Mouse (Mus musculus) gastrocnemius, postnatal 36 days (tissue): ENCODE measurements around the gene Gsk3a. TPM values are rescaled to one million over a fixed set of nuclear protein-coding genes. Genes with fewer than 3 reads are reported as not detected.

Experiments
- DNase-seq, 2 experiments: peaks; one replicate each; pipeline ENCODE4 v3.0.0; 2022
- intact Hi-C: fragments of 180-260 bp; cut with DNase I; formaldehyde crosslinking; loops from one replicate; pipeline ENCODE4 v1.15.1; 2025
- total RNA-seq, 2 experiments: library from RNA; stranded (reverse); gene quantifications; 2 replicates each; pipeline ENCODE4 v1.2.3; 2021

Gene Gsk3a
- total RNA-seq, 2 experiments from 2014 or later, result 64.0 to 69.6 TPM

DNA sequence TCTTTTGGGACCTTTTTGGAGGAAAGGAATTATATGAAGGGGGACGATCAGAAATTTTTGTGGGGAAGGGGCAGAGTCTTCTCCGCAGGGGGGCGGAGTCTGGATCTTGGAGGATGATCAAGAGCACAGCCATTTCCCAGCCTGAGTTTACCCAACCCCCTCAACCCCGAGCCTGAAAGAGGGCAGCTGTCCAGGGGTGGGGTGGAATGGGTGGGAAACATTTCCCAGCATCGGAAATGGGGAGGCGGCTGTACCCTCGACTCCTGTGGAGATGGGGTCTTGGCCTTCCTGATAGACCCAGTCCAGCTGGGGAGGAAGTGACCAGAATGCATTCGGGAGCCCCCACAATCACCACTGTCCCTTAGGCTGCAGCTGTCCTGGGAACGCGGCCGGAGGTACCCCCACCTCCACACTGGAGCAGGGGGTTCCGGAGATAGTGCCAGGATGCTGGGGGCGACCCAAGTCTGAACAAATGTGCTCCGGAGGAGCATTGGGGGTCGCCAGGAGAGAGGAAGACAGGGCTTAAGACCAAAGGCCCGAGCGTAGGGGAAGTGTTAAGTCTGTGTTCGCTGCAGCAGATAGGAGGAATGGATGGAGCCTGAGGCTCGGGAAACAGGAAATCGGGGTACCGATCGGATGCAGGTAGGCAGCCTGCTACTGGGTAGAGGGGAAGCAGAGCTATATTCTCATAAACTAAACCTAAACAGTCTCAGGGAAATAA, 13.6 kb upstream of the Gsk3a start:
- intact Hi-C loops, result no loop called here
- peak; percentile 60 to 67 for DNase-seq

DNA sequence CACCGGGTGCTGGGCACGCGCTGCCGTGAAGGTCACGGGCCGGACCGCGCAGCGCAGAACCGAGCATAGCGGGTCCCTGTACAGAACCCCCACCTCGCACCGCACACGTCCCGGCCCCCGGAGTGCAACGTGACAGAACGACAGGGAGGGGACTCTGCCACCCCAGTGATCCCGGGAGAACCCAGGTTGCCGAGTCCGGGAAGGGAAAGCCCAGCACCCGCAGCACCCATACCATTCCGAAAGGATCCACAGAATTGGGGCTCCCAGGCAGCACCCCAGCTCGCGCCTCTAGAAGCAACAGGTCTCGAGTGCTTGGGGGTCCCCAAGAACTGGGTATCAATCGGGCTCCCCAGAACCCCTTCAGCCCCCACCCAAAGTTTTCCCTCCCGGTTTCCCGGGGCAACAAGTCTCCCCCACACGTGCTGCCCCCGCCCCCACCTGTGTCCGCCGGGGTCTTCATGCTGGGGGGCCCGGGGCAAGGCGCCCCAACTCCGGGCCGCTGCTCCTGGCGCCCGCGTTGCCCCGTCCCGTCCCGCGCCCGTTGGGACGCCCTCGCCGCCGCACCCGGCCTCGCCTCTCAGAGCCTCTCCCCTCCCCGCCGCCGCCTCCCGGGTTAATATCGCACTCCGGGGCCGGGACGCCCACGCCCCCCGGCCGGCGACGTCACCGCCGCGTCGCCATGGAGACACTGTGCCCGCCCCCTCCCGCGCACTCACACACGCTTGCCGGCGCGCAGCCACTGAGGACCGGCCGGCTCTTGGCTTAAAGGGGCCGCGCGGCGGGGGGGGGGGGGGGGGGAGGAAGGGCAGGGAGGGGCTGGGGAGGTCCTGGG, 12.7 kb upstream of the Gsk3a start, which contains the start of gene Erf:
Gene Erf (minus strand): TSS at position 621 of the 832 bp plus-strand sequence.
- peak; percentile 94 to 97 for DNase-seq
- intact Hi-C loops, result no loop called here

DNA sequence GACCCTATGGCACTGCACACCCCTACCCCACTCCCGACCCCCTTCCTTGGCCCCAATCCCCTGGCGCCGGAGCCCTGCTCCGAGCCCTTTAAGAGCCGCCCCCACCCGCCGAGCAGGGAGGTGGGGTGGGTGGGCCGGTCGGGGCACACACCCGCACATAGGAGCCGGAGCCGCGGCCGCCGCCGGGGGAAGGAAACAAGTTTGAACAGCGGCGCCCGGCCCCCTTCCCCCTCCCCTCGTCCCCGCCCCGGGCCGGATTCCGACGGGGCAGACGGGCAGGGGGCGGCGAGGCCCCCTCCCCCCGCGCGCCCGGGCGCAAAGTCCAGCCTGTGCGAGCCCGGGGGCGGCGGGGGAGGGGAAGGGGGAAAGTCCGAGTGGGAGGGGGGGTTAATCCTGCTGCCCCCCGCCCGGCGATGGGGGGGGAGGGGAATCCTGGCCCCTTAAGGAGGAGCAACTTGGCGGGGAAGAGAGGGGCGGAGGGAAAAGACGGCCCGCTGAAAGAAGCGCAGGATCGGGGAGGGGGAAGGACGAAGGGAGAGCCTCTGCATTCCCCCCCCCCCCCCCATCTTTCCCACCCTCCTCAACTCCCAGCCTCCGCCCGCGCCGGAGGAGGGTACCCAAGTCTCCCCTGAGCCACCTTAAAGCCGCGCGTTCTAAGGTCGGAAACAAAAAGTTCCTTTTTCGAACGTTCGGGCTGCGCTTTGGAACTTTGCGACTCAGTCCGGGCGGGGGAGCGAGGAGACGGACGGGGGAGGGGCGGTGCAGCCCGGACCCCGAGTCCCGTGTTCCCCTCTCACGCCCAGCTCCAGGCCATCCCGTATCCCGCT, 11.9 kb upstream of the Gsk3a start:
- peak; percentile 71 to 76 for DNase-seq
- intact Hi-C loops, result loop anchor here (5.0 kb wide), 2 partner anchors 68 to 143 kb away; partner anchors contain the start of gene Megf8

DNA sequence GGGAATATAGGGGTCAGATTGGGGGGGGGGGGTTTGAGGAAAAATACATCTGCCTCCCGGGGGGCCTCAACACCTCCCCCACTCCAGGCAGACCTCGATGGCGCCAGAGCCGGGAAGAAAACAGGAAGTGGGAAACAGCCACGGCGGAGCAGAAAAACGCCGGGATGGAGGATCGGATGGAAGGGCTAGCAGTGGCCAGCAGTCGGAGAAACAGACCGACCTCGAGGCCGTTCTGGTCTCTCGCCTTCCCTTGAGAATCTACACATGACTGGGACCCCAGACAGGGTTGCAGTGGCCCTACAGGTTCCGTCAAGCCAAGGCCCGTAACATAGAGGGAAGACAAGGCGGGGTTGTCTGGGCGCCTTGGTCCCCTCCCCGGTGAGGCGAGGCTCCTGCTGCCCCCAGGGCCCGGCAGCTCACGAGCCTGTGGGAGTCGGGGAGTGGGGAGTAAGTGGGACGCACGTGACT, 11.2 kb upstream of the Gsk3a start:
- DNase-seq, result no peak
- intact Hi-C loops, result loop anchor here (5.0 kb wide), 2 partner anchors 68 to 143 kb away; partner anchors contain the start of gene Megf8

DNA sequence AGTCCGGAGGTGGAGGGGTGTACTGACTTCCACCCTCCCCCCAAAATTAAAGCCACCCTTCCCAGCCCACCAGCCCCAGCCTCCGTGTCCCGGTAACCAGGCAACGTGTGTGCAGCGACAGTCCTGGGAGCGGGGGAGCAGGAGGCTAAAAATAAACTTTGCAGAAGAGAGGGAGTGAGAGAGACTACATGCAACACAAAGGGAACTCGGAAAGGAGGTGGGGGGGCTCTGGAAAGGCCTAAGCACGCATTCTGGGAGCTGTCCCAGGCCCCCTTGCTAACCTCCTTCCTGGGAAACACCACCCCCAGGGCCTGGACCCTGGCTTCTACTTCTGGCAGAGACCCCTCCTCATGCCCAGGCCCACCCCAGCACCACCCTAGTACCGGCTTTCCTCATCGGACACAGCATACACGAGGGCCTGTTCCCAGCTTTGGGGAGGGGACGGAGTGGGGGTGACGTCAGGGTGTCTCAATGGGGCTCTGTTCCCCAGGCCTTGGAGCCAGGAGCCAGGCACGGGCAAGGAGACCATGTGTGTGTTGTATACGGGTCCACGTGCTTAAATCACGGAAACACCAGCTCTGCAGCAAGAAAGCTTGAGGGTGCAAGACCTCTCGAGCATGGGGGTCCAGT, 10.5 kb upstream of the Gsk3a start:
- intact Hi-C loops, result loop anchor here (5.0 kb wide), 2 partner anchors 69 to 144 kb away; partner anchors contain the start of gene Megf8
- peak in 1 of 2 experiments; percentile 26 for DNase-seq

DNA sequence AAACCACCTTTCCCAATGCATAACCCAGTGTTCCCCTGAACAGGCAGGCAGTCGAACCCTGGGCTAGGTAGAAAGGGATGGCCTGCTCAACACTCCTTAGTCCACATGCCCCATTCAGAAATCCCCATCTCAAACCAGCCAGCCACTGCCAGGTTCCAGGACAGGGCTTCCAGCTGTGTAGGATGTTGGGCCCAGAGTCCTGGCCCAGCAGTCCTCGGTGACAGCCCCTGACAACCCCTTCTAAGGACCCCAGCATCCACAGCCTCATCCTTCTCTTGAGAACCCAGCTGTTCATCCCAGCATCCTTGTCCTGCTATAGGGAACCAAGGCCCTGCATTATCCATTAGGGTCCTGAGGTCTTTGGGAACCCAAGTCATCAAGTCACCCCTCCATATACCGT, 9.8 kb upstream of the Gsk3a start:
- DNase-seq, result no peak
- intact Hi-C loops, result loop anchor here (5.0 kb wide), 2 partner anchors 70 to 145 kb away; partner anchors contain the start of gene Megf8

DNA sequence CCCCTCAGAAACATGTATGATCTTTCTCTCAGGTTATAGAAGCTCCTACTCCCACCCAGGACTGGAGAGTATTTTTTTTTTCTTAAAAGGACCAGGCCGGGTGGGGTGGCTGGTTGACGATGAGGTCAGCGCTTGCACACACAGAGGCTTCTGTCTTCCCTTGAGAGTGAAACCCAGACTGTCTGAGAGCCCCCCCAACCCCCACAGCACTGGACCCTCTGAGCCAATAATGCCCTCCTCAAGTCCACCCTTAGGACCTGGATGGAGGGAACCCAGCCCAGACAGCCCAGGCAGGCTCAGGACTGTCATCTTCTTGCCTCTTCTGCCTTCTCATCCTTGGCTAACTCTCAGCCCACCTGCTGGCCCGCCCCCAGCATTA, 9.1 kb upstream of the Gsk3a start:
- DNase-seq, result no peak
- intact Hi-C loops, result loop anchor here (5.0 kb wide), 2 partner anchors 71 to 146 kb away; partner anchors contain the start of gene Megf8

DNA sequence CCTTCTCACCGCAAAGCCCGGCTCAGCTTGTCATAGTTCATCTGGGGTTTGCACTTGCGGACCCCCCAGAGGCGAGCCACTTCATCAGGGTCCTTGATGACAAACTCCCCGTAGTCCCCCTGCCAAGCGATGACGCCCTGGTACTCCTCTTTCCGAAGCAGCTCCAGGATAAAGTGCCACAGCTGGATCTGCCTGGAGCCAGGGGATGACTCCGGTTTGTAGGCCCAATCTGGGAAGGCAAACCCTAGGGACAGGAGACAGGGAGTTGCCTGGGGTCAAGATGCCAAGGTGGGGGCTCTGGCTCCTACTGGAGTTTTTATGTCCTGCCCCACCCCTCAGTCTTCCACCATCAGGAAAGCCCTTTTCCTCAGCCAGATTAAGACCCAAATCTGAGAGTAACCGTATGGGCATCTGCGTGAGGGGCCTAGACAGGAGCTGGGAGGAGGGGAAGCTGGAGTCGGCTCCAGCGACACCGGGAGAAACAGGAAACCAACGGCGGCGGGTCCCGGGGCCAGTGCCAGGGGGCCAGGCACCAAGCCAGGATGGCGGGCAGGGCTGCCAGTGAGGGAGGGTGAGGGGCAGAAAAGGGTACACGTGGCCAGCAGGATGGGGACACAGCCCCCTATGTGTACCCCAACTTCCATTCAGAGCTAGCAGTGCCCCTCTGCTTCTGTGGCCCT, 8.6 kb upstream of the Gsk3a start:
- intact Hi-C loops, result loop anchor here (5.0 kb wide), 2 partner anchors 71 to 146 kb away; partner anchors contain the start of gene Megf8
- DNase-seq, result peak in 1 of 2 experiments; percentile 41

DNA sequence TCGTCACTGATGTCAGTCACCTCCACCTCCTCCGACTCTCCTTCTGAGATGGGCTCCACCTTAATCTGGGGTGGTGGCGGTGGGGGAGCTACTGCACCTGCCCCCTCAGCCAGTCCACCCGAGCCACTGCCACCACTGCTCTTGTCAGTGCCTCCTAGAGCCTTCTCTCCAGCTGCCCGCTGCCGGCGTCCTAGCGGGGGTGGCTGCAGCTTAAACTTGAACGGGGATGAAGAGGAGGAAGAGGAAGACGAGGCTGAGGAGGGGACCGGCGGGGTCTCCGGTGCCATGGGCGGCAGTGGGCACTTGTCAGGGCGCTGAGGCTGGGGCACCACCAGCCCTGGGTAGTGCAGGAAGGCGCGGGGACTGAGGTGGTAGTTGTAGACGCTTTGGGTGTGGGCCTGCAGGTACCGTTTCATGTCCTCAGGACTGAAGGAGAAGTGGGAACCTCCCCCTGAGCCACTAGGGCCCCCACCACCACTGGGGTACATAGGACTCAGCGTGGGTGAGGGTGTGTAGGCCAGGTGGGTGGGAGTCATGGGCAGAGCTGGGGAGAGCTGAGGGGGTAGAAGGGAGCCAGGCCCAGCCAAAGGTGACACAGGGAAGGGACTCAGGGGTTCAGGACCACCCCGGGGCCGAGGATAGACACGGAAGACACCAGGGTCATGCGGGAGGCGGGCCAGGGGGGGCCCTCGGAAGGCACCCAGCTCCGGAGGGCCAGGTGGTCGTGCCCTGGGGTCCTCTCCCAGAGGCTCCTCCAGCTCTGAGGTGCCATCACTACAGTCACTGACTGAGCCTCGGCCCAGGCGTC, 7.1 kb upstream of the Gsk3a start:
- DNase-seq, result no peak
- intact Hi-C loops, result loop anchor here (2.0 to 5.0 kb wide), 5 partner anchors 26 to 148 kb away; partner anchors contain the start of gene Megf8

DNA sequence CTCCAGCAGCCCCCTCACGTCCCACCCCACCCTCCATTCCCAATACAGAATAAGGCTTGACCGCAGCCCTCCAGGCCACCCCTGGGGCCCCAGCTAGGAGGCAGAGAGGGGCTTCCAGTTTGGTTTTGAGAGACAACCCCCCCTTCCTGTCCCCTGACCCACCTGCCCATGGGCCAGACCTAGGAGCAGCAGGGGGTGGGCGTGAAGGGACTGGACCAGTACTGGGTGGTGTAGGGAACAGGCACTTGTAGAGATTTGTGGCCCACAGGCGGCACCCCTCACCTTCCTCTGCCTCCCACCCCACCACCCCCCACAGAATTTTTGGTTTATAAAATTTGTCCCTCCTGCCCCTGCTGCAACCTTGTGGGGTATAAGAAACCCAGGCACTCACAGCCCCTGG, 5.7 kb upstream of the Gsk3a start:
- intact Hi-C loops, result loop anchor here (5.0 kb wide), 2 partner anchors 89 to 139 kb away; no protein-coding TSS in a partner anchor
- DNase-seq, result no peak

DNA sequence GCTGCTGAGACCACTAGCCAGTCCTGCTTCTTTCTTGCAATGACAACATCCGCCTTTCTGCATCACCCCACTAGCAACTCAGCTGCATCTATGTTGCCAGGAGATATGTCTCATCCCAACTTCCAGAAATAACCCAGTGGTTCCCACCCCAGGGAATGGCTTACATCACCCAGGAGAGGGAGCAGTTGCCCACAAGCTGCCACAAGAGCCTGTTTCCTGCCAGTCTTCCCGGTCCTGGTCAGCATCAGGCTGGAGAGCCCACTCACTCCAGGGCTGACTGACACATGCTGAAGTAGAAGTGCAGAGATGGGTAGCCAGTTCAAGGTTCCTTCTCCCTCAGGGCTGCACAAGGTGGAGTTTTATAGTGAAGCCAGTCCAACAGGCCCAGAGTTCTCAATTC, 3.4 kb upstream of the Gsk3a start:
- intact Hi-C loops, result loop anchor here (5.0 kb wide), 2 partner anchors 91 to 141 kb away; no protein-coding TSS in a partner anchor
- DNase-seq, result peak in 1 of 2 experiments; percentile 35

DNA sequence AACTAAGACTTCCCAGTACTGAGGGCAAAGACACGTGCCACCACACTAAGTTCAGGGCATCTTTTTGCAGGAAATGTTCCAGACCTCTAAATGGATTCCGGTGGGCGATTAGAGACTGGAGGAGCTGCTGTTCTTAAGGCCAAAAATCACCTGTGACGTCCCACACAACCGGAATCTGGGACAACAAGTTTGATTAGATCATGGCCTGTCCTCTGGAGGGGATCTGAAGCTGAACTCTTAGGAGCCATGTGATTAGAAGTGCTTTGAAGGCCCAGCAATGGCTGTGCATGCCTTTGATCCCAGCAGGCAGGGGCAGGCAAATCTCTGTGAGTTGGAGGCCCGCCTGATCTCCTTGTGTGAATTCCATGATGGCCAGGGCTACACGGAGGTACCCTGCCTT, 3.0 kb upstream of the Gsk3a start:
- intact Hi-C loops, result loop anchor here (5.0 kb wide), 2 partner anchors 92 to 142 kb away; no protein-coding TSS in a partner anchor
- no peak for DNase-seq

DNA sequence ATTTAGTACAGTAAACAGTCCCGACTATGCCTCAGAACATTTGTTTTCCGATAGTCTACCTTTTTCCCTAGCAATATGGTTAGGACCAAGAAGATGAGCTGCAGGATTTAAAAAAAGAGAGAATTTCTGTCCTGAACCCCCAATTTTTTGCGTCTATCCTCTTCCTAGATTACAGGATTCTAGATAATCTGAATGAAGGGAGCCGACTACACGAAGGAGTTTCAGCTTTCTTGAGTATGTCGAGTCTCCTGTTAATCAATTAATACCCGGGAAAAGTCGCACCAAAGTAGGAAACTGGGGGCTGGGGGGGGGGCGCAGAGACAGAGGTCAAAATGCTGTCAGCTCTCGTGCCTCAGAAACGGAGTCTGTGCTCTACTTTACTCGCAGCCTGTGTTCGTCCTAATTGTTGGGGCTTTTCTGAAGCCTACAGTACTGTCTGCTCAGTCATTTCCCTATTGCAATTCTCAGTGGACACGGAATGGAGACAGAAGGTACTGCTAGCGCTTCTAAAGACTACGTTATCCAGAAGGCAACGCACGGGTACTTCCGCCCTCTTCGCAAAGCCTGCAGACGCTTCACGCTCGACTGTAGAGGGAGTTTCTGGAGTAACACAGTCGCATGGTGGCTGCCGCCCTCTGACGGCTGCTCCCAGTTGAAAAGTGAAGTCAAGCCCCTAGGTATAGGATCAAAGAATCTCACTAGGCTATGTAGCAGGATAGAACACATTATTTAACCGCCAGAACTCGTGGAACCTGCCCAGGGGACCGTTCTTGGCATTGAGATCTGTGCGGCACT, 1.4 kb upstream of the Gsk3a start:
- peak; percentile 72 to 78 for DNase-seq
- intact Hi-C loops, result no loop called here

DNA sequence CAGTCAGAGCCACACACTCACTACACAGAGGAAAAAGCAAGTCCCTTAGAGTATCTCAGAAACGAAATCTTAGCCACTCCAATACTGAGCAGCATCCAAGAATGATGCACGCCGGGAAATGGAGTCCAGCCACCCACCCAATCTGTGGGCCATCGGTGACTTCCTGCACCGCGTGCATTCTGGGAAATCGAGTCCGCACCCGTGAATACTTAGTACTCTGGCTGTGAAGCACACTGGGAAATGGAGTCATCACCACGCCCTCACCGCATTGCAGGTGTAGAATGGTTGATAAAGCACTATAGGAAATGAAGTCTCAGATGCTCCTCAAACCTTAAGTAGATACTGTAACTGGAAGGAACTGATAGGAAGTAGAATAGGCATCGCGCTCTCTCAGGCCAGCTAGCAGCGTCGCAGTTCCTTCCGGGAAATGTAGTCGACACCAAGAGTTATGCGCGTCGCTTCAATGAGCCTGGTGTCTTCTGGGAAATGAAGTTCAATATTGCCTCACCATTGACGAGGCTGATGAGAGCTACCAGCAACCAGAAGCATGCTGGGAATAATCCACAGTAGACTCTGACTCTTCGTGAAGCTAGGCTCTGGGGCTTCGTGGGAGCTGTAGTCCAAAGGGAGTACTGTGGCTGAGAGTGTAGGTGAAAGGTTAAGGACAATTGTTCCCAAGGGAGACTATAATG, 510 bp upstream of the Gsk3a start:
- intact Hi-C loops, result no loop called here

DNA sequence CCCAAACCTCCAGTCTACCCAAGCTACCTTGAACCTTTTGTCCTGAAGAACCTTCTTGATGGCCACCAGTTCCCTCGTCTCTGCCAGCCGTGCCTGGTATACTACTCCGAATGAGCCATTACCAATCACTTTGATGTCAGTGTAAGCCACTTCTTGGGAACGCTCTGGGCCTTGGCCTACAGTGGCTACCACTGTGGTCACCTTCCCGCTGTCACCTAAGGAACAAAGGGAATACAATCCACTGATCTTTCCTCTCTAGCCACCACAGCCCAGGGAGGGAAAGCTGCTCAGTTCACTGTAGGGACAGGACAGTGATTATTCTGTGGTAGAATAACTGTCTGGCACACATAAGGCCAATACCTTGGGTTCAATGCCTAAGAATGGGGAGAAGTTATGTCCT, 2.1 kb downstream of the Gsk3a start:
- no peak for DNase-seq
- intact Hi-C loops, result no loop called here

More for the DNA sequence above, 510 bp upstream of the Gsk3a start:
- peak; percentile 86 for DNase-seq

DNA sequence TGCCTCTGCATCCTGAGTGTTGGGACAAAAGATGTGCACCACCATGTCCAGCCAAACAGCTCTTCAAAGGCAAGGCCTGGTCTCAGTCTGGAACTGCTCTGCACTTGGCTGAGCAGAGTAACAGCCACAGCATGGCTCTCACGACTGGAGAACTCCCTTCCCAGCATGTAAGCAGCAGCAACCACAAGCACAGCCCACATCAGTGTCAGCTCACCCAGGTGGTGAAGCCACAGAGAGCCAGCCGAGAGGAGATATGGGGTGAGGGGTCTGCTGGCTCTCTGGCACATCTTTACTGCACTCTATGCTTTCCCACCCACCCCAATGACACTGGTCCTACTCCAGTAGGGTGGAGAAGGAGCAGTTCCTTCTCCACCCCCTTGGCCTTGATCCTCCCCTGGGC, 4.6 kb downstream of the Gsk3a start:
- no peak for DNase-seq
- intact Hi-C loops, result no loop called here
